Mouse (Mus musculus) olfactory bulb, adult 2 months (tissue): ENCODE data around the gene Ptprn2.

Experiments used
- CTCF ChIP-seq: fragments of 200-500 bp; IDR thresholded peaks from 2 replicates; pipeline ENCODE4 v1.5.1; 2012; ENCODE audit warnings: low read depth, mild to moderate bottlenecking, low read length, moderate library complexity; ENCODE audit not compliant: insufficient read depth
- POLR2A ChIP-seq: fragments of 200-500 bp; IDR thresholded peaks from 2 replicates; pipeline ENCODE4 v1.6.1; 2012; ENCODE audit warnings: mild to moderate bottlenecking, low read depth, low read length, moderate library complexity; ENCODE audit not compliant: insufficient read depth

GRCm38 (mm10) chr12:116488836-116489235, 3.3 kb downstream of the Ptprn2 start:
- TF ChIP-seq CTCF, result no peak
- TF ChIP-seq POLR2A, result no peak
